Mouse (Mus musculus): ENCODE data around the gene Pde1b. TPM values are rescaled to one million over a fixed set of nuclear protein-coding genes. Genes with fewer than 3 reads are reported as not detected.

Pde1b gene
- polyA plus RNA-seq (2011; ENCODE audit: insufficient read depth, insufficient read length, low read depth, missing spikeins), result 20.0 and 21.7 TPM in 2 replicates

DNA sequence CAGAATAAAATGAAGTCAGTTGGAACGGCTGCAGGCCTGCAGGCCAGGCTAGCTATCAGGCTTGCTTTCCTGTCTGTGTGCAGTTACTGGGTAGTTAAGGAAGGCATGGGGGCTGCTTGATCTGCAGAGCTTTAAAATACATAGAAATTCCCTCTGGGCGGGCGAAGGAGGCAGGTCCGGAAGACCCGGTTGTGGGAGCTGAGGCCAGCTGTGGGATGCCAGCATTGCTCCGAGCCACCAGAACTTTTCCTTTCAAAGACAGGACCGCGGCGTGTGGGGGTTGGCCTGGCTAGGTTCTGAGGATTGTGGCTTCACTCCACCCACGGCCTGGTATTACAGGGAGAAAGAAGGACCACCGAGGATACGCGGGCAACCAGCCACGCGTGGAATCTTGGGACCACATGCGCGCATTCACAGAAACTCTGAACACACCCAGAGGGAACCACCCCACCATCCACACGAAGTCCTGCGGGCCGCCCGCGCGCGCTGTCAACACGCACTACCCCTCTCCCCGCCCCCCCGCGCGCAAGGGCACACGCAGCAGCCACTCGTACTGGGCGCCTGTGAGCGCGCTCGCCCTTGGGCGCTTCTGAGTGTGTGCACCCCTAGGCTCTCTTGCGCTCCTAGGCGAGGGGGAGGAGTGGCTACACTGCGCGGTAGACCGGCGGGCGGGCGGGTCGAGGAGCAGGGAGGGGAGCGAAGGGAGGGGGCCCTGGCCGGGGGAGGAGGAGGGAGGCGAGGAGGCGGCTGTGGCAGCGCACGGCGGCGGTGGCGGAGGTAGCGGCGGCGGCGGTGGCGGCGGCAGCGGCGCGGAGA is at the start of gene Pde1b:
Gene Pde1b (plus strand): TSS at position 600 of the 816 bp plus-strand sequence.
- no peaks in the 10 kb centered on the region for H3K9me3 ChIP-seq (replicated peaks; ENCODE audit: control insufficient read depth, insufficient read depth, low read length, poor library complexity, severe bottlenecking)
- peaks cover 3% of the 10 kb centered on the region for H3K4me1 ChIP-seq (ENCODE audit: control insufficient read depth, insufficient read depth, low read length)
- TF ChIP-seq CTCF (IDR thresholded peaks at IDR 0.05; ENCODE audit: low read depth, low read length), result no peak
- TF ChIP-seq EP300 (IDR thresholded peaks at IDR 0.05; ENCODE audit: insufficient read depth, low read depth, low read length), result no peak
- TF ChIP-seq POLR2A (IDR thresholded peaks at IDR 0.05; ENCODE audit: insufficient read depth, low read length), result no peak
- H3K27me3 ChIP-seq (ENCODE audit: control insufficient read depth, insufficient read depth, low read length, poor library complexity, severe bottlenecking), result peaks cover 4% of the 10 kb centered on the region; the same call in 1 of the 2 replicates
- H3K4me3 ChIP-seq (ENCODE audit: low read depth, low read length), result peak within 1 kb of the TSS; percentile 81
- H3K9ac ChIP-seq (ENCODE audit: low read depth, poor library complexity, severe bottlenecking), result peak within 1 kb of the TSS; percentile 61
- H3K27ac ChIP-seq (ENCODE audit: insufficient read depth, low read length), result no peak within 1 kb of the TSS
- no peaks in the 10 kb centered on the region for H3K36me3 ChIP-seq (ENCODE audit: control insufficient read depth, insufficient read depth, low read length, poor library complexity, severe bottlenecking)

GRCm38 (mm10) chr15:103453551-103454218 is 49.1 kb upstream of the Pde1b start, which contains the start of gene Nckap1l:
Nckap1l (plus strand) TSS chr15:103453794.
- no peak within 1 kb of the TSS for H3K27ac ChIP-seq (ENCODE audit: insufficient read depth, low read length)
- TF ChIP-seq EP300 (IDR thresholded peaks at IDR 0.05; ENCODE audit: insufficient read depth, low read depth, low read length) (no peak), POLR2A (IDR thresholded peaks at IDR 0.05; ENCODE audit: insufficient read depth, low read length) (no peak), CTCF (IDR thresholded peaks at IDR 0.05; ENCODE audit: low read depth, low read length) (no peak)
- no peaks in the 10 kb centered on the region for H3K36me3 ChIP-seq (ENCODE audit: control insufficient read depth, insufficient read depth, low read length, poor library complexity, severe bottlenecking)
- no peaks in the 10 kb centered on the region for H3K4me1 ChIP-seq (ENCODE audit: control insufficient read depth, insufficient read depth, low read length)
- no peak within 1 kb of the TSS for H3K9ac ChIP-seq (ENCODE audit: low read depth, poor library complexity, severe bottlenecking)
- H3K27me3 ChIP-seq (ENCODE audit: control insufficient read depth, insufficient read depth, low read length, poor library complexity, severe bottlenecking), result no peaks in the 10 kb centered on the region
- no peaks in the 10 kb centered on the region for H3K9me3 ChIP-seq (replicated peaks; ENCODE audit: control insufficient read depth, insufficient read depth, low read length, poor library complexity, severe bottlenecking)
- no peak within 1 kb of the TSS for H3K4me3 ChIP-seq (ENCODE audit: low read depth, low read length)

- Histone ChIP-seq H3K9ac (ENCODE audit: low read depth, poor library complexity, severe bottlenecking) (no peak overlapping the region), H3K27ac (ENCODE audit: insufficient read depth, low read length) (no peak overlapping the region), H3K4me3 (ENCODE audit: low read depth, low read length) (no peak overlapping the region), H3K36me3 (ENCODE audit: control insufficient read depth, insufficient read depth, low read length, poor library complexity, severe bottlenecking) (no peaks in the 10 kb centered on the region), H3K27me3 (ENCODE audit: control insufficient read depth, insufficient read depth, low read length, poor library complexity, severe bottlenecking) (no peaks in the 10 kb centered on the region), H3K9me3 (replicated peaks; ENCODE audit: control insufficient read depth, insufficient read depth, low read length, poor library complexity, severe bottlenecking) (no peaks in the 10 kb centered on the region), H3K4me1 (ENCODE audit: control insufficient read depth, insufficient read depth, low read length) (no peaks in the 10 kb centered on the region)
- TF ChIP-seq POLR2A (IDR thresholded peaks at IDR 0.05; ENCODE audit: insufficient read depth, low read length) (no peak), EP300 (IDR thresholded peaks at IDR 0.05; ENCODE audit: insufficient read depth, low read depth, low read length) (no peak), CTCF (IDR thresholded peaks at IDR 0.05; ENCODE audit: low read depth, low read length) (no peak)
Measured at GRCm38 (mm10) chr15:103454449-103454848, 48.4 kb upstream of the Pde1b start.

- H3K36me3 ChIP-seq (ENCODE audit: control insufficient read depth, insufficient read depth, low read length, poor library complexity, severe bottlenecking), result no peaks in the 10 kb centered on the region
- H3K4me1 ChIP-seq (ENCODE audit: control insufficient read depth, insufficient read depth, low read length), result no peaks in the 10 kb centered on the region
- H3K27me3 ChIP-seq (ENCODE audit: control insufficient read depth, insufficient read depth, low read length, poor library complexity, severe bottlenecking), result no peaks in the 10 kb centered on the region
- no peak overlapping the region for H3K9ac ChIP-seq (ENCODE audit: low read depth, poor library complexity, severe bottlenecking)
- H3K27ac ChIP-seq (ENCODE audit: insufficient read depth, low read length), result no peak overlapping the region
- H3K4me3 ChIP-seq (ENCODE audit: low read depth, low read length), result no peak overlapping the region
- no peaks in the 10 kb centered on the region for H3K9me3 ChIP-seq (replicated peaks; ENCODE audit: control insufficient read depth, insufficient read depth, low read length, poor library complexity, severe bottlenecking)
- TF ChIP-seq POLR2A (IDR thresholded peaks at IDR 0.05; ENCODE audit: insufficient read depth, low read length) (no peak), EP300 (IDR thresholded peaks at IDR 0.05; ENCODE audit: insufficient read depth, low read depth, low read length) (no peak), CTCF (IDR thresholded peaks at IDR 0.05; ENCODE audit: low read depth, low read length) (no peak)
Measured at GRCm38 (mm10) chr15:103462539-103463261, 40.1 kb upstream of the Pde1b start.

DNA sequence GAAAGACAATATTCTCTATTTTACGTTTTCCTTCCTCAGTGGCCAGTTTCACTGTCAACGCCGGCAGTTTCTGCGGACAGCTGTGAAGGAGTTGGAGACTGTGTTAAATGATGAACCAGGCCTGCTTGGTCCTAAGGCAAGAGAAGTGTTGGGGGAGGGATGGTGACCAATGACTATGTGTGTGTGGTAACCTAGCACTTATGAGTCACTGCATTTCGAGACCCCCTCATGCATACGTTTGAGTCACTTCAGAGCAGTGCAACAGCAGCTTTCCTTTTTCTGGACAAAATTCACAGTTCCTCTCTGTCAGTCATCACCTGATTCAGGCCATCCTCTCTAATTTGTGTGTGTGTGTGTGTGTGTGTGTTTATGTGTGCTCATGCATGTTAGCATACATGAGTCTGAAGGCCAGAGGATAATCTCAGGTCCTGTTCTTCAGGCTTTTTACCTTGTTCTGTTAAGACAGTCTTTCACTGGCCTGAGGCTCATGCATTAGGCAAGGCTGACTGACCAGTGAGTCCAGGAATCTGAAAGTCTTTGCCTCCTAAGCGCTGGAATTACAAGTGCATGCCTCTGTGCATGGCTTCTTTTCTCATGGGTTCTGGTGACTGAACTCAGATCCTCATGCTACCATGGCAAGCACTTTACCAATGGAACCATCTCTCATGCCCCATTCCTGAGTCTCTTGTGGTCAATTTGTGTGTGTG is 31.2 kb upstream of the Pde1b start:
- Histone ChIP-seq H3K27ac (ENCODE audit: insufficient read depth, low read length) (no peak overlapping the region), H3K4me1 (ENCODE audit: control insufficient read depth, insufficient read depth, low read length) (no peaks in the 10 kb centered on the region), H3K4me3 (ENCODE audit: low read depth, low read length) (no peak overlapping the region), H3K9ac (ENCODE audit: low read depth, poor library complexity, severe bottlenecking) (no peak overlapping the region), H3K9me3 (replicated peaks; ENCODE audit: control insufficient read depth, insufficient read depth, low read length, poor library complexity, severe bottlenecking) (no peaks in the 10 kb centered on the region), H3K36me3 (ENCODE audit: control insufficient read depth, insufficient read depth, low read length, poor library complexity, severe bottlenecking) (no peaks in the 10 kb centered on the region), H3K27me3 (ENCODE audit: control insufficient read depth, insufficient read depth, low read length, poor library complexity, severe bottlenecking) (no peaks in the 10 kb centered on the region)
- TF ChIP-seq EP300 (IDR thresholded peaks at IDR 0.05; ENCODE audit: insufficient read depth, low read depth, low read length), result no peak
- no peak for TF ChIP-seq CTCF (IDR thresholded peaks at IDR 0.05; ENCODE audit: low read depth, low read length)
- TF ChIP-seq POLR2A (IDR thresholded peaks at IDR 0.05; ENCODE audit: insufficient read depth, low read length), result no peak
